Mouse (Mus musculus) hematopoietic stem cell, adult 5-6 weeks (primary cell): Measurements from ENCODE around the gene Rab11fip5. TPM values are rescaled to one million over a fixed set of nuclear protein-coding genes. Genes with fewer than 3 reads are reported as not detected.

Experiments
- ATAC-seq, 2 experiments: fragments of 125-278 bp in 1 of 2; replicated peaks in 1 of 2; 2 replicates each; pipeline ENCODE4 v1.8.0; 2016 to 2017; ENCODE audit warnings: inconsistent platforms in 2 of 2, mild to moderate bottlenecking in 2 of 2, moderate number of reproducible peaks in 2 of 2, low read depth in 1 of 2, moderate TSS enrichment in 1 of 2; ENCODE audit not compliant: low FRiP score in 2 of 2, poor library complexity in 2 of 2, severe bottlenecking in 2 of 2, insufficient read depth in 1 of 2, low TSS enrichment in 1 of 2
- total RNA-seq: library from RNA; stranded (forward); fragments of 172-1452, 232-1000 nt; gene quantifications from 2 replicates; pipeline ENCODE4 v1.2.3, GENCODE M21; 2017

Gene Rab11fip5
- total RNA-seq, 1 experiment from 2014 or later: 8.2 TPM

- no peak for ATAC-seq
These were observed 15.6 kb downstream of the Rab11fip5 start for GRCm38 (mm10) chr6:85358877-85359276.

- ATAC-seq: no peak
These were observed 17.6 kb downstream of the Rab11fip5 start for GRCm38 (mm10) chr6:85356682-85357465.

- ATAC-seq: no peak
These were observed 18.7 kb downstream of the Rab11fip5 start for GRCm38 (mm10) chr6:85355753-85356152.

GRCm38 (mm10) chr6:85354709-85355108, 19.7 kb downstream of the Rab11fip5 start:
- ATAC-seq: no peak

GRCm38 (mm10) chr6:85353706-85354105, 20.7 kb downstream of the Rab11fip5 start:
- no peak for ATAC-seq

- no peak for ATAC-seq
These were observed 24.3 kb downstream of the Rab11fip5 start for GRCm38 (mm10) chr6:85350157-85350556.

- ATAC-seq: no peak
These were observed 25.2 kb downstream of the Rab11fip5 start for GRCm38 (mm10) chr6:85349246-85349645.

GRCm38 (mm10) chr6:85348133-85348532, 26.3 kb downstream of the Rab11fip5 start:
- ATAC-seq: no peak

GRCm38 (mm10) chr6:85346028-85346634, 28.3 kb downstream of the Rab11fip5 start:
- peak; percentile 89 to 91 for ATAC-seq

- no peak for ATAC-seq
These were observed 29.5 kb downstream of the Rab11fip5 start for GRCm38 (mm10) chr6:85344929-85345328.

GRCm38 (mm10) chr6:85343027-85343426, 31.4 kb downstream of the Rab11fip5 start:
- no peak for ATAC-seq

GRCm38 (mm10) chr6:85341814-85342501, 32.5 kb downstream of the Rab11fip5 start:
- ATAC-seq: no peak

- no peak for ATAC-seq
These were observed 34.2 kb downstream of the Rab11fip5 start for GRCm38 (mm10) chr6:85340184-85340583.

- ATAC-seq: peak; percentile 67 to 85; a peak in 3 of 4 replicates
These were observed 35.0 kb downstream of the Rab11fip5 start for GRCm38 (mm10) chr6:85339273-85339901.

- ATAC-seq: no peak
These were observed 37.5 kb downstream of the Rab11fip5 start for GRCm38 (mm10) chr6:85336944-85337343.

- ATAC-seq: no peak
These were observed 39.1 kb downstream of the Rab11fip5 start for GRCm38 (mm10) chr6:85335352-85335751.

- no peak for ATAC-seq
These were observed 39.6 kb downstream of the Rab11fip5 start for GRCm38 (mm10) chr6:85334851-85335250.

- ATAC-seq: no peak
These were observed 40.2 kb downstream of the Rab11fip5 start for GRCm38 (mm10) chr6:85334251-85334650.
